ENCODE assay signal across 8 mouse cellular contexts in the genomic region with DNA sequence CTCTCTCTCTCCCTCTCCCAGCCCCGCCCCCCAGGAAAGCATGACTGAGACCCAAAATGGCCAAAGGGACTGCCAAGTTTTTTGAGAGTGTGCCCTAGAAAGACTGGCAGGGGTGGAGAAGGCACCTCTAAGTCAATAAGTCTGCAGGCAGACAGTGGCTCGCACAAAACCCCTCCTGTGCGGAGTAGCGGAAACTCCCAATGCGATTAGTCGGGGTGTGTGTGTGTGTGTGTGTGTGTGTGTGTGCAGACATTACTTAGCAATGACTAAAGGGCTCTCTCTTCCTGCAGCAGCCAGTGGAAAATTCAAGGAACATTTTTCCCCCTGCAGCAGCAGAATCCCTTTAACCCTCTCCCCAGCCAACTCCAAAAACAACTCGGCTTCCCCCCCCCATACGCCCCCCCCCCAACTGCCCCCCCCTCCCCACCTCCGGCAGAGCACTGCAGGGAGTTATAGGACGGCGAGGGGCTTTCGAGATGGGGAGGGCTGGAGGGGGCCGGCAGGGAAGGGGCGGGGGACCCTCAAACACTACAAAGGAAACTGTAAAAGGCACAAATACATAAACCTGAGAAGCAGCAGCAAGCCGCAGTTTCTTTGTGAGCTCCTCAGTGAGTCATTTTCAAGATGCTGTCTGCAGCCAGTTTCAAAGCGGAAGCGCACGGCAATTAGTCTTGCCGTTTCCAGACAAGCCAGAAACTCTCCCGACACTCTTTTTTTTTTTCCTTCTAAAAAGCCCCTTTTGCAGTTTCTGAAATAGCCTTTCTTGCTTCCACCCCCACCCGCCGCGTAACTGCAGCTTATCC. TPM values are rescaled to one million over a fixed set of nuclear protein-coding genes. Genes with fewer than 3 reads are reported as not detected.
DNase-seq lines count a peak whose midpoint lies in the region; ATAC-seq and TF ChIP-seq lines count a peak whose summit lies in the region.

No protein-coding gene starts in this region.

- H3K4me1 ChIP-seq in bone marrow, adult 2 months (ENCODE audit: control insufficient read depth, insufficient read depth, low read length) = no peaks in the 10 kb centered on the region
- H3K4me1 ChIP-seq in hindbrain, postnatal 0 days (ENCODE audit: insufficient read depth, low read length) = no peaks in the 10 kb centered on the region
- H3K4me1 ChIP-seq in midbrain, embryonic 15.5 days = peaks cover 27% of the 10 kb centered on the region

- peak; percentile 67 for ATAC-seq in hindbrain, postnatal 0 days
- ATAC-seq in midbrain, embryonic 15.5 days (replicated peaks) = peak; percentile 72

- H3K27ac ChIP-seq in bone marrow, adult 2 months (ENCODE audit: control insufficient read depth, insufficient read depth, low read depth, low read length, poor library complexity) = peak overlapping the region; percentile 59; the same call in 1 of the 2 replicates
- H3K27ac ChIP-seq in gastrocnemius, adult 2 months = peak overlapping the region; percentile 93
- peak overlapping the region; percentile 75 for H3K27ac ChIP-seq in hindbrain, postnatal 0 days
- peak overlapping the region; percentile 64 for H3K27ac ChIP-seq in midbrain, embryonic 15.5 days

- intact Hi-C loops in gastrocnemius, adult 2 months (cut with DNase I) = no loop called here

- no peaks in the 10 kb centered on the region for H3K36me3 ChIP-seq in hindbrain, postnatal 0 days (ENCODE audit: insufficient read depth, low read length)
- no peaks in the 10 kb centered on the region for H3K36me3 ChIP-seq in midbrain, embryonic 15.5 days (replicated peaks)

- H3K9me3 ChIP-seq in hindbrain, postnatal 0 days (ENCODE audit: low read length) = no peaks in the 10 kb centered on the region
- H3K9me3 ChIP-seq in midbrain, embryonic 15.5 days = no peaks in the 10 kb centered on the region

- TF ChIP-seq POLR2A in bone marrow, adult 2 months (IDR thresholded peaks at IDR 0.05; ENCODE audit: borderline replicate concordance, control insufficient read depth, low read depth, low read length) = no peak

- peak overlapping the region; percentile 63 for H3K9ac ChIP-seq in hindbrain, postnatal 0 days (replicated peaks; ENCODE audit: low read length)
- peak overlapping the region; percentile 70 for H3K9ac ChIP-seq in midbrain, embryonic 15.5 days

- WGBS in bone marrow, adult 2 months = 2% methylated on average over 23 of the region's 23 CpGs
- 1% methylated on average over 22 of the region's 23 CpGs for WGBS in hindbrain, postnatal 0 days
- 1% methylated on average over 19 of the region's 23 CpGs for WGBS in midbrain, embryonic 15.5 days

- H3K27me3 ChIP-seq in hindbrain, postnatal 0 days (ENCODE audit: insufficient read depth, low read length) = no peaks in the 10 kb centered on the region
- peaks cover 7% of the 10 kb centered on the region; the same call in 1 of the 2 replicates for H3K27me3 ChIP-seq in midbrain, embryonic 15.5 days (replicated peaks)

- TF ChIP-seq CTCF in bone marrow, adult 2 months (IDR thresholded peaks at IDR 0.05; ENCODE audit: control insufficient read depth, insufficient read depth, low read length) = no peak
- no peak for TF ChIP-seq CTCF in gastrocnemius, adult 2 months (IDR thresholded peaks at IDR 0.05)
- no peak for TF ChIP-seq CTCF in hindbrain, postnatal 0 days (IDR thresholded peaks at IDR 0.05; ENCODE audit: low read depth)

- DNase-seq in cerebellum, postnatal 10 days = peak; percentile 43 to 52
- no peak for DNase-seq in cerebellum, adult 11-12 months
- peak; percentile 55 for DNase-seq in gastrocnemius, adult 2 months
- peak; percentile 72 for DNase-seq in hindbrain, postnatal 0 days (ENCODE audit: low spot score)
- DNase-seq in liver = peak; percentile 53
- DNase-seq in telencephalon, adult 2 months (ENCODE audit: low read depth, low spot score) = peak; percentile 67

- peak overlapping the region; percentile 100 for H3K4me2 ChIP-seq in hindbrain, postnatal 0 days (ENCODE audit: low read depth, low read length)
- H3K4me2 ChIP-seq in midbrain, embryonic 15.5 days = peak overlapping the region; percentile 100

- H3K4me3 ChIP-seq in bone marrow, adult 2 months (replicated peaks; ENCODE audit: control insufficient read depth, low read depth, low read length) = peak overlapping the region; percentile 67
- peak overlapping the region; percentile 92 for H3K4me3 ChIP-seq in gastrocnemius, adult 2 months
- peak overlapping the region; percentile 62 for H3K4me3 ChIP-seq in hindbrain, postnatal 0 days (ENCODE audit: low read length)
- H3K4me3 ChIP-seq in midbrain, embryonic 15.5 days = peak overlapping the region; percentile 58

RNA-seq across cellular contexts. Expression of a gene that starts 1.6 kb away (rescaled TPM):
- 8.3 and 15.5 TPM in 2 replicates for polyA plus RNA-seq in bone marrow, adult 2 months (2011; ENCODE audit: insufficient read depth, insufficient read length, low replicate concordance, missing spikeins)
- 10 to 100 TPM; 11.7 to 14.2 TPM for total RNA-seq in gastrocnemius, adult 2 months (2021)
- total RNA-seq in hindbrain, postnatal 0 days (2014; rRNA removed) = 7.6 and 9.5 TPM in 2 replicates
- polyA plus RNA-seq in hindbrain, postnatal 0 days (2015; fragmentation: Nextera tagmentation; extraction: Ambion mirVana) = 6.2 and 7.1 TPM in 2 replicates
- 7.5 and 7.9 TPM in 2 replicates for polyA plus RNA-seq in midbrain, embryonic 15.5 days (2015; fragmentation: Nextera tagmentation; extraction: Ambion mirVana)
